Mouse (Mus musculus): ENCODE measurements around the gene Wwox. TPM values are rescaled to one million over a fixed set of nuclear protein-coding genes. Genes with fewer than 3 reads are reported as not detected.

Wwox gene
- polyA plus RNA-seq, 1 experiment from 2014 or later, result 14.0 TPM

GRCm38 (mm10) chr8:115141614-115142013, 702.2 kb downstream of the Wwox start:
- ATAC-seq (ENCODE audit: low FRiP score, low read depth), result no peak
- 0 out of 2 replicates have a peak overlapping the region, but pooled peaks have one; percentile 11 for H3K4me2 ChIP-seq (replicated peaks)
- 51% methylated on average over 8 of the region's 8 CpGs for WGBS
- no peaks in the 10 kb centered on the region for H3K36me3 ChIP-seq
- H3K27ac ChIP-seq (replicated peaks), result no peak overlapping the region
- H3K4me1 ChIP-seq, result peaks cover 32% of the 10 kb centered on the region
- H3K9ac ChIP-seq (replicated peaks), result no peak overlapping the region
- H3K9me3 ChIP-seq, result no peaks in the 10 kb centered on the region
- H3K4me3 ChIP-seq, result no peak overlapping the region
- peaks cover 53% of the 10 kb centered on the region for H3K27me3 ChIP-seq

- Histone ChIP-seq H3K9ac (replicated peaks) (no peak overlapping the region), H3K9me3 (no peaks in the 10 kb centered on the region), H3K4me1 (peaks cover 38% of the 10 kb centered on the region), H3K36me3 (no peaks in the 10 kb centered on the region), H3K27me3 (peaks cover 61% of the 10 kb centered on the region), H3K4me2 (replicated peaks) (no peak overlapping the region), H3K27ac (replicated peaks) (no peak overlapping the region), H3K4me3 (no peak overlapping the region)
- WGBS, result 23% methylated on average over 9 of the region's 9 CpGs
- ATAC-seq (ENCODE audit: low FRiP score, low read depth), result 0 out of 2 replicates have a peak, but pooled peaks have one; percentile 44
These were observed 704.3 kb downstream of the Wwox start for GRCm38 (mm10) chr8:115143530-115144320.

- ATAC-seq (ENCODE audit: low FRiP score, low read depth), result no peak
- WGBS, result 44% methylated on average over 9 of the region's 9 CpGs
- H3K4me2 ChIP-seq (replicated peaks), result no peak overlapping the region
- H3K27me3 ChIP-seq, result peaks cover 69% of the 10 kb centered on the region
- H3K27ac ChIP-seq (replicated peaks), result no peak overlapping the region
- peaks cover 43% of the 10 kb centered on the region for H3K4me1 ChIP-seq
- H3K9me3 ChIP-seq, result no peaks in the 10 kb centered on the region
- no peaks in the 10 kb centered on the region for H3K36me3 ChIP-seq
- no peak overlapping the region for H3K4me3 ChIP-seq
- no peak overlapping the region for H3K9ac ChIP-seq (replicated peaks)
These were observed 707.6 kb downstream of the Wwox start for GRCm38 (mm10) chr8:115147006-115147405.

- Histone ChIP-seq H3K9me3 (no peaks in the 10 kb centered on the region), H3K36me3 (no peaks in the 10 kb centered on the region), H3K27me3 (peaks cover 59% of the 10 kb centered on the region), H3K4me2 (replicated peaks) (no peak overlapping the region), H3K9ac (replicated peaks) (no peak overlapping the region; the same call in 1 of the 2 replicates), H3K27ac (replicated peaks) (0 out of 2 replicates have a peak overlapping the region, but pooled peaks have one; percentile 17), H3K4me1 (peaks cover 29% of the 10 kb centered on the region), H3K4me3 (no peak overlapping the region)
- peak; percentile 52; the same call in 1 of the 2 replicates for ATAC-seq (ENCODE audit: low FRiP score, low read depth)
- WGBS, result 72% methylated on average over 24 of the region's 24 CpGs
These were observed 711.1 kb downstream of the Wwox start for GRCm38 (mm10) chr8:115150446-115151109.

GRCm38 (mm10) chr8:115151416-115151815, 712.0 kb downstream of the Wwox start:
- H3K4me3 ChIP-seq, result no peak overlapping the region
- H3K4me2 ChIP-seq (replicated peaks), result peak overlapping the region; percentile 25; the same call in 1 of the 2 replicates
- ATAC-seq (ENCODE audit: low FRiP score, low read depth), result no peak
- no peaks in the 10 kb centered on the region for H3K9me3 ChIP-seq
- H3K9ac ChIP-seq (replicated peaks), result no peak overlapping the region
- H3K27ac ChIP-seq (replicated peaks), result no peak overlapping the region
- 9% methylated on average over 6 of the region's 6 CpGs for WGBS
- peaks cover 29% of the 10 kb centered on the region for H3K4me1 ChIP-seq
- peaks cover 56% of the 10 kb centered on the region for H3K27me3 ChIP-seq
- no peaks in the 10 kb centered on the region for H3K36me3 ChIP-seq

- ATAC-seq (ENCODE audit: low FRiP score, low read depth), result no peak
- Histone ChIP-seq H3K9me3 (no peaks in the 10 kb centered on the region), H3K4me3 (no peak overlapping the region), H3K4me2 (replicated peaks) (no peak overlapping the region), H3K9ac (replicated peaks) (no peak overlapping the region), H3K27ac (replicated peaks) (no peak overlapping the region), H3K4me1 (peaks cover 40% of the 10 kb centered on the region), H3K27me3 (peaks cover 42% of the 10 kb centered on the region), H3K36me3 (no peaks in the 10 kb centered on the region)
- 57% methylated on average over 10 of the region's 10 CpGs for WGBS
These were observed 714.6 kb downstream of the Wwox start for GRCm38 (mm10) chr8:115154096-115154495.

- peaks cover 47% of the 10 kb centered on the region for H3K4me1 ChIP-seq
- H3K9ac ChIP-seq (replicated peaks), result no peak overlapping the region
- 85% methylated on average over 8 of the region's 8 CpGs for WGBS
- peaks cover 30% of the 10 kb centered on the region for H3K27me3 ChIP-seq
- H3K36me3 ChIP-seq, result no peaks in the 10 kb centered on the region
- H3K27ac ChIP-seq (replicated peaks), result no peak overlapping the region
- H3K4me2 ChIP-seq (replicated peaks), result no peak overlapping the region
- no peaks in the 10 kb centered on the region for H3K9me3 ChIP-seq
- no peak overlapping the region for H3K4me3 ChIP-seq
- ATAC-seq (ENCODE audit: low FRiP score, low read depth), result no peak
These were observed 716.7 kb downstream of the Wwox start for GRCm38 (mm10) chr8:115156142-115156541.

- 20% methylated on average over 12 of the region's 12 CpGs for WGBS
- H3K27ac ChIP-seq (replicated peaks), result peak overlapping the region; percentile 66
- H3K36me3 ChIP-seq, result no peaks in the 10 kb centered on the region
- H3K4me1 ChIP-seq, result peaks cover 36% of the 10 kb centered on the region
- H3K9me3 ChIP-seq, result no peaks in the 10 kb centered on the region
- ATAC-seq (ENCODE audit: low FRiP score, low read depth), result peak; percentile 93
- H3K9ac ChIP-seq (replicated peaks), result no peak overlapping the region
- H3K4me3 ChIP-seq, result no peak overlapping the region
- H3K27me3 ChIP-seq, result peaks cover 32% of the 10 kb centered on the region
- H3K4me2 ChIP-seq (replicated peaks), result peak overlapping the region; percentile 53
These were observed 718.7 kb downstream of the Wwox start for GRCm38 (mm10) chr8:115157977-115158720.

GRCm38 (mm10) chr8:115158721-115159111, 719.3 kb downstream of the Wwox start:
- peak overlapping the region; percentile 28; the same call in 1 of the 2 replicates for H3K9ac ChIP-seq (replicated peaks)
- peaks cover 36% of the 10 kb centered on the region for H3K4me1 ChIP-seq
- peak overlapping the region; percentile 21; the same call in 1 of the 2 replicates for H3K4me3 ChIP-seq
- WGBS, result 4% methylated on average over 8 of the region's 8 CpGs
- no peaks in the 10 kb centered on the region for H3K36me3 ChIP-seq
- peak overlapping the region; percentile 53 for H3K4me2 ChIP-seq (replicated peaks)
- peak; percentile 61 for ATAC-seq (ENCODE audit: low FRiP score, low read depth)
- peak overlapping the region; percentile 66 for H3K27ac ChIP-seq (replicated peaks)
- H3K9me3 ChIP-seq, result no peaks in the 10 kb centered on the region
- H3K27me3 ChIP-seq, result peaks cover 32% of the 10 kb centered on the region

GRCm38 (mm10) chr8:115159208-115159607, 719.8 kb downstream of the Wwox start:
- H3K27ac ChIP-seq (replicated peaks), result peak overlapping the region; percentile 66; the same call in 1 of the 2 replicates
- WGBS, result 14% methylated on average over 18 of the region's 18 CpGs
- ATAC-seq (ENCODE audit: low FRiP score, low read depth), result no peak

GRCm38 (mm10) chr8:115159711-115160374, 720.4 kb downstream of the Wwox start:
- Histone ChIP-seq H3K4me1 (peaks cover 33% of the 10 kb centered on the region), H3K4me2 (replicated peaks) (peak overlapping the region; percentile 53), H3K27me3 (peaks cover 40% of the 10 kb centered on the region), H3K4me3 (peak overlapping the region; percentile 24), H3K36me3 (no peaks in the 10 kb centered on the region), H3K9me3 (no peaks in the 10 kb centered on the region), H3K27ac (replicated peaks) (no peak overlapping the region), H3K9ac (replicated peaks) (0 out of 2 replicates have a peak overlapping the region, but pooled peaks have one; percentile 20)
- 14% methylated on average over 22 of the region's 22 CpGs for WGBS
- no peak for ATAC-seq (ENCODE audit: low FRiP score, low read depth)

More at GRCm38 (mm10) chr8:115159208-115159607, 719.8 kb downstream of the Wwox start:
- H3K36me3 ChIP-seq, result no peaks in the 10 kb centered on the region
- no peak overlapping the region; the same call in 1 of the 2 replicates for H3K9ac ChIP-seq (replicated peaks)
- H3K9me3 ChIP-seq, result no peaks in the 10 kb centered on the region
- peaks cover 35% of the 10 kb centered on the region for H3K27me3 ChIP-seq
- H3K4me2 ChIP-seq (replicated peaks), result peak overlapping the region; percentile 53
- H3K4me3 ChIP-seq, result peak overlapping the region; percentile 21; the same call in 1 of the 2 replicates
- peaks cover 33% of the 10 kb centered on the region for H3K4me1 ChIP-seq
